Mouse (Mus musculus) spleen, postnatal 10 days (tissue): ENCODE measurements around the gene Mllt3.

ENCODE experiments used
- DNase-seq, 2 experiments: peaks; one replicate each; pipeline ENCODE4 v3.0.0; 2021 to 2022; ENCODE audit warnings: low spot score in 2 of 2

Gene Mllt3

GRCm38 (mm10) chr4:88033216-88033653, at the start of gene Mllt3:
TSS of gene Mllt3 (minus strand) at chr4:88033364.
- peak; percentile 88 to 97 for DNase-seq

GRCm38 (mm10) chr4:88082381-88082780, 49.2 kb upstream of the Mllt3 start:
- DNase-seq, result no peak

GRCm38 (mm10) chr4:88081885-88082284, 48.7 kb upstream of the Mllt3 start:
- DNase-seq, result no peak

- DNase-seq, result no peak
These were observed 48.3 kb upstream of the Mllt3 start for GRCm38 (mm10) chr4:88081417-88081816.

GRCm38 (mm10) chr4:88078983-88079382, 45.8 kb upstream of the Mllt3 start:
- no peak for DNase-seq

GRCm38 (mm10) chr4:88075388-88075787, 42.2 kb upstream of the Mllt3 start:
- DNase-seq, result no peak

GRCm38 (mm10) chr4:88046280-88046679, 13.1 kb upstream of the Mllt3 start:
- DNase-seq, result peak in 1 of 2 experiments; percentile 19

GRCm38 (mm10) chr4:88045151-88045550, 12.0 kb upstream of the Mllt3 start:
- no peak for DNase-seq

GRCm38 (mm10) chr4:88035361-88035760, 2.2 kb upstream of the Mllt3 start:
- DNase-seq, result peak in 1 of 2 experiments; percentile 56

GRCm38 (mm10) chr4:88034387-88035157, 1.4 kb upstream of the Mllt3 start:
- DNase-seq, result no peak

- DNase-seq, result peak; percentile 33 to 36
These were observed 694 bp upstream of the Mllt3 start for GRCm38 (mm10) chr4:88033729-88034386.

- DNase-seq, result peak; percentile 55 to 64
These were observed 739 bp downstream of the Mllt3 start for GRCm38 (mm10) chr4:88032151-88033098.

GRCm38 (mm10) chr4:88031211-88032150, 1.7 kb downstream of the Mllt3 start:
- peak; percentile 33 to 64 for DNase-seq

- DNase-seq, result no peak
These were observed 9.6 kb downstream of the Mllt3 start for GRCm38 (mm10) chr4:88023567-88023966.

- no peak for DNase-seq
These were observed 10.5 kb downstream of the Mllt3 start for GRCm38 (mm10) chr4:88022623-88023022.

GRCm38 (mm10) chr4:88020421-88020820, 12.7 kb downstream of the Mllt3 start:
- no peak for DNase-seq

- no peak for DNase-seq
These were observed 13.5 kb downstream of the Mllt3 start for GRCm38 (mm10) chr4:88019645-88020044.

GRCm38 (mm10) chr4:88017452-88018350, 15.5 kb downstream of the Mllt3 start:
- no peak for DNase-seq

- DNase-seq, result no peak
These were observed 17.4 kb downstream of the Mllt3 start for GRCm38 (mm10) chr4:88015765-88016164.

- no peak for DNase-seq
These were observed 17.9 kb downstream of the Mllt3 start for GRCm38 (mm10) chr4:88015261-88015660.
